Mouse (Mus musculus) limb, embryonic 12.5 days (tissue): Measurements from ENCODE around the gene Sik2. TPM values are rescaled to one million over a fixed set of nuclear protein-coding genes. Genes with fewer than 3 reads are reported as not detected.

ENCODE experiments used
- ATAC-seq: fragments of 200-750 bp; cut with Nextera tagmentation; 2 replicates; pipeline ENCODE4 v1.8.0; 2017; ENCODE audit warnings: low read depth, moderate TSS enrichment; ENCODE audit not compliant: insufficient number of reproducible peaks, insufficient read depth, low FRiP score, low TSS enrichment
- H3K27ac ChIP-seq: fragments of 300-500 bp; sonication (generic); 2 replicates; pipeline ENCODE4 v1.5.1; 2016; ENCODE audit warnings: mild to moderate bottlenecking, moderate library complexity
- H3K27me3 ChIP-seq: fragments of 300-500 bp; sonication (generic); 2 replicates; pipeline ENCODE4 v1.6.1; 2016; ENCODE audit warnings: mild to moderate bottlenecking, moderate library complexity
- H3K36me3 ChIP-seq: fragments of 300-500 bp; sonication (generic); 2 replicates; pipeline ENCODE4 v1.6.1; 2016; ENCODE audit warnings: mild to moderate bottlenecking, moderate library complexity
- H3K4me1 ChIP-seq: fragments of 300-500 bp; sonication (generic); replicated peaks from 2 replicates; pipeline ENCODE4 v1.6.1; 2016
- H3K4me2 ChIP-seq: fragments of 300-500 bp; sonication (generic); 2 replicates; pipeline ENCODE4 v1.6.1; 2016; ENCODE audit warnings: mild to moderate bottlenecking, moderate library complexity
- H3K4me3 ChIP-seq: fragments of 300-500 bp; sonication (generic); replicated peaks from 2 replicates; pipeline ENCODE4 v1.5.1; 2016; ENCODE audit warnings: mild to moderate bottlenecking
- H3K9ac ChIP-seq: fragments of 300-500 bp; sonication (generic); replicated peaks from 2 replicates; pipeline ENCODE4 v1.6.1; 2016; ENCODE audit warnings: mild to moderate bottlenecking, moderate library complexity
- H3K9me3 ChIP-seq: fragments of 300-500 bp; sonication (generic); 2 replicates; pipeline ENCODE4 v1.6.1; 2016; ENCODE audit warnings: mild to moderate bottlenecking, moderate library complexity
- WGBS: fragments of 180-500 bp; shearing (Covaris S2); methylation state at CpG from one replicate; pipeline ENCODE4 v1.1.7; 2016; 5-methylcytosine and 5-hydroxymethylcytosine counted together
- polyA plus RNA-seq: library from polyadenylated mRNA; unstranded; fragments of >200 nt; fragmentation: Nextera tagmentation; extraction: Ambion mirVana; gene quantifications from 2 replicates; pipeline ENCODE4 v1.2.1, GENCODE M21; 2016

Sik2 gene
- polyA plus RNA-seq, 1 experiment from 2014 or later, result 16.9 TPM

GRCm38 (mm10) chr9:50863824-50864223 is 145.0 kb downstream of the Sik2 start:
- H3K27me3 ChIP-seq, result no peaks in the 10 kb centered on the region
- H3K27ac ChIP-seq, result no peak overlapping the region
- no peaks in the 10 kb centered on the region for H3K9me3 ChIP-seq
- H3K4me2 ChIP-seq, result no peak overlapping the region
- no peak for ATAC-seq
- H3K4me3 ChIP-seq, result no peak overlapping the region
- H3K9ac ChIP-seq, result no peak overlapping the region
- H3K36me3 ChIP-seq, result peaks cover 100% of the 10 kb centered on the region
- H3K4me1 ChIP-seq, result no peaks in the 10 kb centered on the region
- WGBS, result 89% methylated on average over 4 of the region's 4 CpGs

GRCm38 (mm10) chr9:50861119-50861839 is 147.6 kb downstream of the Sik2 start:
- H3K9me3 ChIP-seq, result no peaks in the 10 kb centered on the region
- peaks cover 78% of the 10 kb centered on the region for H3K36me3 ChIP-seq
- no peak overlapping the region for H3K4me2 ChIP-seq
- no peak overlapping the region for H3K9ac ChIP-seq
- 94% methylated on average over 18 of the region's 18 CpGs for WGBS
- no peaks in the 10 kb centered on the region for H3K27me3 ChIP-seq
- no peak overlapping the region for H3K4me3 ChIP-seq
- no peak for ATAC-seq
- H3K4me1 ChIP-seq, result peaks cover 8% of the 10 kb centered on the region
- H3K27ac ChIP-seq, result no peak overlapping the region

- no peak overlapping the region for H3K9ac ChIP-seq
- H3K4me1 ChIP-seq, result peaks cover 23% of the 10 kb centered on the region
- no peak for ATAC-seq
- no peaks in the 10 kb centered on the region for H3K27me3 ChIP-seq
- WGBS, result 94% methylated on average over 6 of the region's 6 CpGs
- H3K4me3 ChIP-seq, result no peak overlapping the region
- peaks cover 52% of the 10 kb centered on the region for H3K36me3 ChIP-seq
- H3K4me2 ChIP-seq, result no peak overlapping the region
- no peaks in the 10 kb centered on the region for H3K9me3 ChIP-seq
- H3K27ac ChIP-seq, result no peak overlapping the region
Measured at GRCm38 (mm10) chr9:50858681-50859080, 150.2 kb downstream of the Sik2 start.

- Histone ChIP-seq H3K27ac (peak overlapping the region; percentile 93), H3K9me3 (no peaks in the 10 kb centered on the region), H3K27me3 (no peaks in the 10 kb centered on the region), H3K4me1 (peaks cover 34% of the 10 kb centered on the region), H3K9ac (peak overlapping the region; percentile 91), H3K4me3 (peak overlapping the region; percentile 98), H3K4me2 (peak overlapping the region; percentile 71), H3K36me3 (peaks cover 36% of the 10 kb centered on the region)
- ATAC-seq, result peak; percentile 73; the same call in 1 of the 2 replicates
- WGBS, result under 1% methylated on average over 43 of the region's 46 CpGs
Measured at GRCm38 (mm10) chr9:50857082-50857641, 151.7 kb downstream of the Sik2 start.

- Histone ChIP-seq H3K9ac (peak overlapping the region; percentile 91), H3K9me3 (no peaks in the 10 kb centered on the region), H3K27ac (peak overlapping the region; percentile 93), H3K27me3 (no peaks in the 10 kb centered on the region), H3K4me2 (peak overlapping the region; percentile 71), H3K4me3 (peak overlapping the region; percentile 98), H3K36me3 (peaks cover 30% of the 10 kb centered on the region), H3K4me1 (peaks cover 34% of the 10 kb centered on the region)
- under 1% methylated on average over 45 of the region's 45 CpGs for WGBS
- ATAC-seq, result peak; percentile 88
Measured at GRCm38 (mm10) chr9:50856341-50857081, 152.4 kb downstream of the Sik2 start.

- WGBS, result 66% methylated on average over 5 of the region's 5 CpGs
- Histone ChIP-seq H3K9ac (peak overlapping the region; percentile 54; the same call in 1 of the 2 replicates), H3K27me3 (no peaks in the 10 kb centered on the region), H3K4me1 (peaks cover 34% of the 10 kb centered on the region), H3K4me2 (peak overlapping the region; percentile 71), H3K27ac (peak overlapping the region; percentile 93), H3K4me3 (peak overlapping the region; percentile 98), H3K36me3 (peaks cover 23% of the 10 kb centered on the region), H3K9me3 (no peaks in the 10 kb centered on the region)
- no peak for ATAC-seq
Measured at GRCm38 (mm10) chr9:50855780-50856179, 153.1 kb downstream of the Sik2 start.

- Histone ChIP-seq H3K27me3 (no peaks in the 10 kb centered on the region), H3K9ac (no peak overlapping the region), H3K4me2 (no peak overlapping the region), H3K9me3 (no peaks in the 10 kb centered on the region), H3K27ac (no peak overlapping the region), H3K4me1 (peaks cover 34% of the 10 kb centered on the region), H3K36me3 (peaks cover 17% of the 10 kb centered on the region), H3K4me3 (no peak overlapping the region)
- no peak for ATAC-seq
- 90% methylated on average over 5 of the region's 5 CpGs for WGBS
Measured at GRCm38 (mm10) chr9:50855133-50855766, 153.6 kb downstream of the Sik2 start.

- peak overlapping the region; percentile 41; the same call in 1 of the 2 replicates for H3K27ac ChIP-seq
- H3K4me3 ChIP-seq, result no peak overlapping the region
- H3K9ac ChIP-seq, result no peak overlapping the region
- H3K4me1 ChIP-seq, result peaks cover 38% of the 10 kb centered on the region
- no peaks in the 10 kb centered on the region for H3K27me3 ChIP-seq
- no peaks in the 10 kb centered on the region for H3K9me3 ChIP-seq
- WGBS, result 57% methylated on average over 8 of the region's 8 CpGs
- no peak for ATAC-seq
- H3K36me3 ChIP-seq, result peaks cover 9% of the 10 kb centered on the region
- no peak overlapping the region for H3K4me2 ChIP-seq
Measured at GRCm38 (mm10) chr9:50854376-50854775, 154.5 kb downstream of the Sik2 start.

GRCm38 (mm10) chr9:50852634-50853349 is 156.1 kb downstream of the Sik2 start:
- no peaks in the 10 kb centered on the region for H3K9me3 ChIP-seq
- peaks cover 34% of the 10 kb centered on the region for H3K4me1 ChIP-seq
- H3K4me3 ChIP-seq, result no peak overlapping the region
- no peak overlapping the region for H3K27ac ChIP-seq
- H3K27me3 ChIP-seq, result no peaks in the 10 kb centered on the region
- no peak overlapping the region; the same call in 1 of the 2 replicates for H3K9ac ChIP-seq
- no peaks in the 10 kb centered on the region for H3K36me3 ChIP-seq
- WGBS, result 67% methylated on average over 17 of the region's 17 CpGs
- ATAC-seq, result no peak
- H3K4me2 ChIP-seq, result no peak overlapping the region; the same call in 1 of the 2 replicates

- Histone ChIP-seq H3K9ac (no peak overlapping the region), H3K4me3 (no peak overlapping the region), H3K27me3 (no peaks in the 10 kb centered on the region), H3K4me1 (peaks cover 39% of the 10 kb centered on the region), H3K27ac (no peak overlapping the region), H3K4me2 (no peak overlapping the region), H3K36me3 (no peaks in the 10 kb centered on the region), H3K9me3 (no peaks in the 10 kb centered on the region)
- 65% methylated on average over 8 of the region's 8 CpGs for WGBS
- no peak for ATAC-seq
Measured at GRCm38 (mm10) chr9:50850713-50851112, 158.2 kb downstream of the Sik2 start.
